Mouse (Mus musculus) cerebellum, postnatal 4 days (tissue): ENCODE measurements around the gene Taf6.
A peak's percentile ranks its signal among the peaks of the same experiment; 100 is the strongest.
"Not testable (repeated sequence)": the region's sequence is repeated elsewhere in the genome, so short reads cannot be mapped to it uniquely, and the experiment has no call there.

Source experiments
- DNase-seq, 2 experiments: peaks; one replicate each; pipeline ENCODE4 v3.0.0; 2022; ENCODE audit warnings: low spot score in 2 of 2, mixed read lengths in 1 of 2

The Taf6 gene

DNA sequence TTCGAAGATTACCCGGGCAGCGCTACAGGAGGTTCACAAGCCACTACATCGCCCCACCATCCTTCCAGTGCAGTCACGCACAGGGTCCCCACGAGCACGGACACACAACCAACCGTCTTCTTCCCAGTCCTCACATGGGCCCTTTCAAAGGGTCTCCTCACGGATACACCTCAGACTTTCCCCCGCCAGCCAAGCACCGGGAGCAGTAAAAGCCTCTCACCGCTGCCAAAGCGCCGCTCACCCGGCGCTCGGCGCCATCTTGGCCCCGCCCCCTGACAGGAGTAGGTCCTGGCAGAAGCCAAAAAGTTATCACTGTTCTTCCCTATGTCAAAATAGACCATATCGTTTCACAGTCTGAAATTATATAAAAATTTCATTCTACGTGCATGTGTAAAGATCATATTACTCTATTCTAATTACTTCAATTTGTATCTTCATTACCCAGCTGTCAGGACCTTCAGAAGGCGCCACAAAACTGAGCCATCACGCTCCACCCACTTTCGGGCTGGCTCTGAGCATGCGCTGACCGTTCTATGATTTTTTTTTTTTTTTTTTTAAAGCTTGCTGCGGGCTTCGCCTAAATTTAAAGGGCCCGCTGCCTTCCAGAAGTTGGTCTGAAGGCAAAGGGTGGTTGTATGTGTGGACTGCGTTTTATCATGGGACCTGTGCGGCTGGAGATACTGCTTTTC, at the start of gene Taf6, which contains the start of gene Cnpy4:
Gene Taf6, minus strand, starts transcription at position 502 of the 689 bp plus-strand sequence.
Gene Cnpy4, plus strand, starts transcription at position 536 of the 689 bp plus-strand sequence.
- DNase-seq: peak; percentile 45 to 78

DNA sequence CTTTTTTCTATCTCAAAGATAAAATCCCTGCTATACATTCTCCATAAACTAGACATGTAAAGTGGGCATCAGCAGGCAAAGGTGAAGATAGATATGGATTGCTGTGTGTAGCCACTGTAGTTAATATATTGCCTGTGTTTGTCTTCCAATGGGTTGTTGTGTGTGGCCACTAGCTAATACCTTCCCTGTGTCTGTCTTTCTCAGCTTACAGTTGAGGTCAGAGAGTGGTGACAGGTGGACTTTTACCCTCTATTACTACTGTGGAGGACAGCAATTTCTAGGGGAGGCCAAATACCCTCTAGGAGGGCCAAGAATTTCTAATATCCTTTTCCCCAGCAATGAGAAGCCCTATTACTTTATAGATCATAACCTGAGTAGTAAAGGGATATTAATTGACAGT, 47.0 kb upstream of the Taf6 start:
- DNase-seq: no peak

DNA sequence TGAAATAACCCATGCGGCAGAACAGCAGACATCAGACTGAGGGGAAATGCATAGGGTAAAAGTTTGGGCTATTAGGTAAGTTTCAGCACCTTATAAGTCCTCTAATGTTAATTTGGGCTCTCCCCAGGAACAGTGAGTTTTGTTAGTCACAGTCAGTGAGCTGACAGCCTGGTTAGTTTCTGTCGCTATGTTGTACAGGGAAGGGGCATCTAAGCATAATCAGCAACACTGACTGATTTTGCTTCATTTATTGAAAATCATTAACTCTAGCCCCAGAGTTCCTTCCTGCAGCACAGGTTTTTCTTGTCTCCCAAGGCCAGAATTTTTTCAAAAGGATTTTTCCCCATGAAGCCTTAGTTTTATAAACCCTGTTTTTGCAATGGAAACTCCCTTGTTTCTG, 46.5 kb upstream of the Taf6 start:
- DNase-seq: no peak

DNA sequence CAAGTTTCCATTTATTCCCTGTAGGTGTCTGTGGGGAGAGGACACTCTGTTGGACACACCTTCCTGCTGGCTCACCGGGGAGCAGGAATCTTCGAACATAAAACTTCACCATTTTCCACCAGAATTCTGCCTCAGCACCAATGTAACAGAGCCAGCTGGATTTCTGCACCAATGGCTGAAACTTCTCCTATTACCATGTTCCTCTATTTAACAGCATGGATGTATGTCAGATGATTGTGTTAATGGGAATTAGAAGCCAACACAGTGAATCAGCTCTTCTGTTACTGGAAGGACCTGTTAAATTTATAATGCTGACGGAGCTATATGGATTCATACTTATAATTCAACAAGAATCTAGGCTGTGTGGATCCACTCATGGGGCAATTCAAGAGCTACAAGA, 42.3 kb upstream of the Taf6 start:
- DNase-seq: no peak

DNA sequence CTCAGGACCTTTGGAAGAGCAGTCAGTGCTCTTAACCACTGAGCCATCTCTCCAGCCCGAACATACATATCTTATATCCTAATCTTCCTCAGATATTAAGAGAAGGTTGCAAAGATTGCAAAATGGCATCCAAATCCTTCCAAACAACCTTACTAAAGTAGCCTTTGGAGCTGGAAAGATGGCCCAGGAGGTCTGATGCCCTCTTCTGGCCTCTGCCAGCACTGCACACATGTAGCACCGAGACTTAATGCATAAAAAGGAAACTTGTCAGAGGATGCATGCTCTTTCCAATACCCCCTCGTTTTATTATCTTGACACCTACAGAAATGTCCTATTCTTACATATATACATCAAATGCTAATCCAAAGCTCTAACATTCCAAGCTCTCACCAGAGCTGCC, 40.8 kb upstream of the Taf6 start:
- peak in 1 of 2 experiments; percentile 22 for DNase-seq

DNA sequence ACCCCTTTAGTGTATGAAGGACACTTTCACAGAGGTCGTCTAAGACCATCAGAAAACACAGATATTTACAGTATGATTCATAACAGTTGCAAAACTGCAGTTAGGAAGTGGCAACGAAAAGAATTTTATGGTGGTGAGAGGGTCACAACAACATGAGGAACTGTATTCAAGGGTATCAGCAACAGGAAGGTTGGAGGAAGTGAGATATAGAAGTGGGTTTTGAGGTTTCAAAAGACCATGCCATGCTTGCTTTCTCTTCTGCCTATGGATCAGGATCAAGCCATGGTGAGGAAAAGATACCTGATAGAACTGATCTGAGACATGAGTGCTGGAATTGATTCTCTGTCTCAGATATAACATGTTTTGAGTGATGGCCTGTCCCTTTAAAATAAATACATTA, 40.1 kb upstream of the Taf6 start:
- DNase-seq: no peak

DNA sequence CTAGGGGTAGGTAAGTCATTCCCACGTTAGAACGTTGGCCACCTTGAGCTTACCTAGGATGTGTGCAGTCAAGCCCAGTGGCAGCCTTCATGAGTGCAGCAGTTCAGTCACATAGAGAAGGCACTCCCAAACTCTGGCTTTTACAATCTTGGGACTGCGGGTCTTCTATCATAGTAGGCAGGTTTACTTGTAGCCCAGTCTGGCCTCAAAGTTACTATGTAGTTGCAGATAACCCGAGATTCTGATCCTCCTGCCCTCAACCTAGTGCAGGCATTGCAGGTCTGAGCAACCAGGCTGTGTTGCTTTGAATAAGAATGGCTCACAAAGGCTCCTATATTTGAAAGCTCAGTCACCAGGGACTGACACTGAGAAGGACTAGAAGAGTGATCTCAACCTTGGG, 39.2 kb upstream of the Taf6 start:
- no peak for DNase-seq

DNA sequence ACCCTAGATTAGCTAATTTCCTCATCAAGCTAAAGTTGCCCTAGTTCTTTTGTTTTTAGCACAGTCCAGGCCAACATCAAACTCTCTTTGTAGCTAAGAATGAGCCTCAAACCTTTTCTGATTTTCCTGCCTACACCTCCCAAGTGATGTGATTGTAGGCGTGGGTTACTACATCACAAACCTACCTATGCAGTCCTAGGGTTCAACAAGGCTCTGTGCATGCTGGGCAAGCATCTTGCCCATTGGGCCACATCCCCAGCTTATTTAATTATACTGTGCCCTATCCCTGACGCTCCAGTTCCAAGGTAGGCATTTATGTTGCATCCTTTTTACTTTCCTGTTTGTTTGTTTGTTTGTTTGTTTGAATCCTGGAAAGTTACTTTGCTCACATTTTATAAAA, 38.4 kb upstream of the Taf6 start, which contains the start of gene Nxpe5:
Gene Nxpe5, plus strand, starts transcription at position 199 of the 400 bp plus-strand sequence.
- DNase-seq: no peak

DNA sequence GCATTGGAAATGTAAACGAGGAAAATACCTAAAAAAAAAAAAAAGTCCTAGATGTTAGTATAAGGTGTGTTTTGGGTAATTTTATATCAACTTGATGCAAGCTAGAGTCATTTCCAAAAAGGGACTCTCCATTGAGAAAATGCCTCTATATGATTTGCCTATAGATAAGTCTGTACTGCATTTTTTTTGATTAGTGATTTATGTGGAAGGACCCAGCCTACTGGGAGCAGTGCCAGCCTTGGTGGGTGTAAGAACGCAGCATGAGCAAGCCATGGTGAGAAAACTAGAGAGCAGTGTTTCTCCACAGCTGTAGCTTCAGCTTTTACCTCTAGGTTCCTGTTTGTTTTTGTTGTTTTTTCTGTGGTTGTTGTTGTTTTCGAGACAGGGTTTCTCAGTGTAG, 36.0 kb upstream of the Taf6 start:
- no peak for DNase-seq

DNA sequence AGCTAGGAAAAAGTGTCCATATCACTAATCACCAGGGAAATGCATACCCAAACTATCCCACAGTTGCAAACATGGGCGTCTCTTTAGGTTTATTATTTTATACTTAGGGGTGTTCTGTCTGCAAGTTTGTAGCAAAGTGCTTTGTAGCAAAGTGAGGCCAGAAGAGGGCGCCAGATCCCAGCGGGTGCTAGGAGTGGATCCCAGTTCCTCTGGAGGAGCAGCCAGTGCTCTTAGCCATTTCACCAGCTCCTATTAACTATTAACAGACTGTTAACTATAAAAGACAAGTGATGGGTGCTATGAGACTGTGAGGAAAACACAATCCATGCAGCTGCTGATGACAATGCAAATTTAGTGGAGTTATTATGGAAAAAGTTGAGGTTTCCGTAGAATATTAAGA, 34.9 kb upstream of the Taf6 start:
- DNase-seq: peak; percentile 61 to 80

DNA sequence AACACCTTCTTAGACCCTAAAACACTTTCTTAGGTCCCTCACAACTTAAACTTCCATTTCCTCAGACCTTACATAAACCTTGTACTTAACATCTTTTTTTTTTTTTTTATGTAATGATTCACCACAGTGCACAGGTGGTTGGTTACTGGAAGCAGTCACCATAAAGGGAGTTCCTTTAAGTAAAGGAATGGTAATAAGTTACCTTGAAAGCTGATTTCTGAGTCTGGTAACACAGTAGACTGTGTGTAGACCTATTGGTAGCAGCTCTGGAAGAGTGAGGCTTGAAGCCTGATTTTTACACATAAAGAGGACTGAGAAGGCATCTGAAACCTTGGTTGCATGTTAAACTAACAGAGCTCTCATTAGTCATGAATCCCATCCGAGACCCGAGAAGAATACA, 32.6 kb upstream of the Taf6 start:
- no peak for DNase-seq

DNA sequence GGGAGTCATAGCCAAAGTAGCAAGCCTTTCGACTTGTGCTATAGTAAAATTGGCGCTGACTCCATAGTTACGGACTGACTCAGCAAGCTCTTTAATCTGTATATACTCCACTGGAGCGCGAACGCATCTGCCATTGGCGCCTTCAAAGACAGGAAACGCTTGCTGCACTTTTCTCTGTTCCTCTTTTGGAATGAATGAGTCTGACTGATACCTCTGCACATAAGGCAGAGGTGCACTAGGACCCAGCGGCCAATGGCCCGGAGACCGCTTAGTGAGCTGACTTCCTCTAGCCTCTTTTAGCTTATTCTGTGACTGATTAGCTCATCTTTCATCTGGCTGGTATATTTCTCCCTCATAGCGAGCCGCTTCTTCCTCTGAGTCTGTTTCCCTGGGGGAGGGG, 29.4 kb upstream of the Taf6 start:
- not testable (repeated sequence) for DNase-seq

DNA sequence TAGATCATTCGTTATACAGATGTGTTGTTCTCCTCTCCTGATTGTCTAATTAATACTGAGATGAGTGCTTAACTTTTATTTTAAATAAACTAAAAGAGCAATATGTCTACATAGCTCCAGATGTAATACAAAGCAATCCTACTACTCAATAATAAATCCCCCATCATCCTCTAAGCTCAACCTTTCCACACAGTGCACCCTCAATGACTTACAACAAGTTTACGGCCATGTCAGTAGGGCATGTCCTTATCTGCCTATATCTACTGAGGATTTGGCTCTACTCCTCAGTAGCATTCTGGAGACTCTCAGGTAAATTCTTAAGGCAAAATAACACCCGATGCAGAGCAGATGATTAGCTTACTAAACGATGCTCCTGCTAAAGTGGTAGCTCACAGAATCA, 20.6 kb upstream of the Taf6 start:
- DNase-seq: no peak

DNA sequence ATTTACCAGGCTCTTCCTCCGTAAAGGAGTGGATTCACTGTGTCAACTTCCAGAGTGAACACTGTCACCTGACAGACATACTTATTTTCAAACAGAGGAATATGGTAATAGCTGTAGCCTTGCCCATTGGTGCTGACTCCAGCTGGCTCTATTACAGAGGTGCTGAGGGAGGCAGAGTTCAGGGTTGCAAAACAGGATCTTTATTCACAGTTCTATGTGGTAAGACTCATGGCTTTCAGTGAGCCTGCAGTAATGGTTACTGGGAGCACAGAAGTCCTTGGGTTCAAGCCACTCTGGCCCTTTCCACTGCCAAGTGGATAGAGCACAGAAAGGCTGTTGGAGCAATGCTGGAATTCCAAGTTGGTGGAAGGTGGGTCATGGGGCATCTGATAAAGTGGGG, 20.0 kb upstream of the Taf6 start:
- DNase-seq: no peak

DNA sequence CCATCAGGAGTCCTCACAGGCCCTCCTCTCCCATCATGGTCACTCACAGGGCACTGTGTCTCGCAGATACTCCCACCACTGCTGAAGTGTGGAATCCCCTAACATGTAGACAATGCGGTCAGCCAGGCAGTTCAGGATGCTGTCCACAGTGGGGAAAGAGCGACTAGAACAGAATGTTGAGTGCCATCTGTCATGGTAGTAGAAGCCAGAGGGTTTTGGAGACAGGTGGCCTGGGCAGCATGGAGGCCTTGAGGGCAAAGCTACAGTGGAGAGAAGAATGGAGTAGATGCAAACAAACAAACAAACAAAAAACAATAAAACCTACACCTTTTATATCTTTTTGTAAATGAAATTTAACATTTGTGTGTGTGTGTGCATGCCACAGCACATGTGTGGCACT, 14.8 kb upstream of the Taf6 start:
- DNase-seq: no peak

DNA sequence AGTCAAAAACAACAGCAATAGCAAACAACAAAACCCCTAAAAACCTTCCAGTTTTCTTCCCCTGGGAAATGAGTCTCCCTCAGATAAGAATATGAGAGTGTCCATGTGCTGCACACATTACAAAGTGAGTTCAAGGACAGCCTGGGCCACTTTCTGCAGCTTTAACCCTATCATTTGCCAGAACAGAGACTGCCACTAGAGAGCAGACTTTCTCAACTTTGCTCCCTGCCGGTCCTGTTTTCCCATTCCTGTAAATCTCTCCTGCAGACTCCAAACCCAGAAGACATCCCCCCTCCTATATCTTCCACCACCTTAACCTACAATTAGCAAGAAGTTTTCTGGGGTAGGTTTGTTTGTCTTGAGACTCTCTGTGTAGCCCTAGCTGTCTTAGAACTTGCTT, 12.3 kb upstream of the Taf6 start:
- no peak for DNase-seq

DNA sequence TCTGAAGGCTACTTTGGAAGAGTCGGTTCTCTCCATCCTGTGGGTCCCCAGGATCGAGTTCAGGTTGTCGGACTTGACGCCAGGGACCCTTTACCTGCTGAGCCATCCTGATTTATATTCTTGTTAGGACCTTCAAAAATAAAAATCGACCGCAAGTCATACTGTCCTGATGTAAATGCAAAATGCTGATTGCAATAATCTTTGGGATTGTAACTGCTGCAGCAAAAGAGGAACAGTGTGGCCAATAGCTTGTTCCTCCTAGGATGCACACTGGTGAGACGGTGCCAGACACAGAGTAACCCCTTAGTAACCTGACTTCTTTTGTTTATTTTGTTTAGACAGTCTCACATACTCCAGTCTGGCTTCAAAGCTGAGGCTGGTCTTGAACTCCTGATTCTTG, 8.2 kb upstream of the Taf6 start:
- DNase-seq: no peak

DNA sequence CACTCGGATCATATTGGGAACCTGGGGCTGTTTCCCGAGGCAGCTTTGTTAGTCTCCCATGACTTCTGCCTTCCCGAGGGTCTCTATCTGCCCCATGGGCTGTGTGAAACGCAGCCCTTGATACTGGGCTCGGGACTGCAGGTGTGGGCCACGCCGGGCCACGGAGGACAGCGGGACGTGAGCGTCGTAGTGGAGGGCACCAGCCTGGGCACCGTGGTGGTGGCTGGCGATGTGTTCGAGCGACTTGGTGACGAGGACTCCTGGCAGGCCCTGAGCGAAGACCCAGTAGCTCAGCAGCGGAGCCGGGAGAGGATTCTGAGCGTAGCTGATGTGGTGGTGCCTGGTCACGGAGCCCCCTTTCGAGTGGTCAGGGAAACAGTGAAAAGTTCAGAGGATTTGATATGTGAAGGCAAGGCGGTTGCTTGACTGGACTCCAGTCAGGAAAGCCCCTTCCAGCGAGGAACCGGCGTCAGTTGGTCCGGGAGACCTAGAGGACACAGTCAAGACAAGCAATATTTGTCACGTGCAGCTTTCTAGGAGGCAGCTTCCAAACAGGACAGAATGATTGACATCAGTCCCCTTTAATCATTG, 7.6 kb upstream of the Taf6 start:
- DNase-seq: peak in 1 of 2 experiments; percentile 37

DNA sequence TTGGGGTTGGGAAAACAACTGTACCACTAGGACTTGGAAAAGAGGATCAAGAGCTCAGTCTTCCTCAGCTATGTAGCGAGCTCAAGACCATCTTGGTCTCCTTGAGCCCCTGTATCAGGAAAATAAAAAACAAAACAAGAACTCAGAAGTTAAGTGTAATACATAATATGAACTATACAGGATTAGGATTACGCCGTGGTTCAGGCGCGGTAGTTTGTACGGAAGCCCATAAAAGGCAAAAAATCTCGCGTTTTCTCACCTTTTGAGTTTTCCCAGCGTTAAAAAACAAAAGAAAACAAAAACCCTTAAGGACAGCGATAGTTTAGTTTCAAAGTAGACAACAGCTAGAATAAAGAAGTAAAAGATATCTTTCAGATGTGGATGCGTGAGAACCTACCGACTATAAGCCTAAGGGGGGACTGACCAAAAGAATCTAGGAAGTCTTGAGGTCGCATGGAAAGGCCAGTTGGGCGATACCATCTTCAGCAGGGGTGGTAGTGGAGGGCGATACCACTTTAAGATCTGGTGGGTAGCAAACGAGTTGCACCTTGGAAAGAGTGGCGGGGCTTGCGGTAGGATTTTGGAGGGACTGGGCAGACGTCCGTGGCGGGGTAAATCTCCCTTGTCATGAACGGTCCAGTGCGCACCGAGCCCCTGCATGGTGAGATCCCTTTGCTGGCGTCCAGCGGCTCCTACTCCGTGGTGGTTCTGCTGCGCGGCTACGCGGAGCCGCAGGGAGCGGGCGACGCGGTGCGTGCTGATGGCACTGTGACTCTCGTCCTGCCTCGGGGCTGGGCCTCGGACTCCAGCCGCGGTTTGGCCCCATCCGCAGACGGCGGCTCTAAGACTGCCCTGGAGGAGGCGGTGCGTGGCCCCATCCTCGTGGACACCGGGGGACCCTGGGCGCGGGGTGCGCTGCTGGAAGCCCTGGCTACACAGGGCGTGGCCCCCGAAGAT, 6.8 kb upstream of the Taf6 start, which contains the start of gene Mblac1:
Gene Mblac1, plus strand, starts transcription at position 544 of the 957 bp plus-strand sequence.
- peak; percentile 46 to 73 for DNase-seq

DNA sequence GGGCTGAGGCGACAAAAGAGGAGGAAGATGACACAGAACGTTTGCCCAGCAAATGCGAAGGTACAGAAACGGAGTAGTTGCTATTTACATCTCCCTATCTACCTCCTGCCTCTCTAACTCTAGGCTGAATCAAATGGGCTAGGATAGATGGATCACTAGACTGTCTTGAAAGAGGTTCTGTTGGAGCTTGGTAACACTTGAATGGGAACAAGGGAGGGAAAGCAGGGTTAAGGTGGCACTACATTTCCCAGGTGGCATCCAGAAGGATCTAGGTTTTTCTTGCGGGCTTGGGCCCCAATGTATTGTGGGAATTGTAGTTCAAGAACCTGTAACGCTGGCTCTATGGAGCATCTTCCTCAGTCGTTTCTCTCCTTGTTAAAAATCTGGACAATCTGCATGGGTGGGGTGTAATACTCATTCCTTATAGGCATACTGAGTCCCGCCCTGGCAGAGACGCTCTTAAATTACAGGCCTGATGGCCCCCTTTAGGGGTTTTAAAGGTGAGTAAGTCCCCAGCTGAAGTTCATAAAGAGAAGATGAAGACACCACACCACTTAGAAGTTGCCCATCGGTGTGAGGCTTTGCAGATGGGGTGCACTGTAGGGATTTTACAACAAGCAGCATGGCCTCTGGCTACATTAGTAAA, 533 bp upstream of the Taf6 start:
- DNase-seq: peak in 1 of 2 experiments; percentile 54

DNA sequence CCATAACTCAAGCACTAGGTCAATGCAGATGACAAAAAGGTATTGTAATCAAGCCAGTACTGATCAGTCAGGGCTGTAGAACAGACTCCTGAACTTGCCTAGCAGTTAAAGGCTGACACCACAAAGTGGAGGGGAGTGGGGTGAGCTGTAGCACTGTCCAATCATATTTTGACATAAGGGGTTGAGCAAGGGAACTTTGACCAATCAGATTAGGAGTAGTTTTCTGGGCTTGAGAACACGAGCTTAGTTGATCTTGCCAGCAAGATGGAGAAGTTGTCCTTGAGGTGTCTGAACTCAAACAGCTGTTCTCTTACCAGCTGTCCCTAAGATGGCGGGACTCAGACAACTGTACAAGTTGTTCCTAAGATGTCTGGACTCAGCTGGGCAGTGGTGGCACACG, 14.0 kb downstream of the Taf6 start:
- no peak for DNase-seq
